Mouse (Mus musculus) gastrocnemius, adult 2 months (tissue): Measurements from ENCODE around the gene Grb7. TPM values are rescaled to one million over a fixed set of nuclear protein-coding genes. Genes with fewer than 3 reads are reported as not detected.

Source experiments
- DNase-seq: peaks from one replicate; pipeline ENCODE4 v3.0.0; 2022
- H3K27ac ChIP-seq: fragments of 200-600 bp; 2 replicates; pipeline ENCODE4 v1.8.1; 2022; ENCODE audit warnings: mild to moderate bottlenecking
- H3K4me3 ChIP-seq: fragments of 200-600 bp; 2 replicates; pipeline ENCODE4 v1.8.1; 2022; ENCODE audit warnings: mild to moderate bottlenecking, moderate library complexity
- CTCF ChIP-seq: fragments of 200-600 bp; IDR thresholded peaks from 2 replicates; pipeline ENCODE4 v1.8.1; 2022; ENCODE audit warnings: antibody characterized with exemption, mild to moderate bottlenecking, moderate library complexity
- intact Hi-C: fragments of 180-260 bp; cut with DNase I; formaldehyde crosslinking; loops from one replicate; pipeline ENCODE4 v1.15.1; 2025
- total RNA-seq, 2 experiments: library from RNA; stranded (reverse); gene quantifications; 2 replicates each; pipeline ENCODE4 v1.2.3; 2021

Gene Grb7
- total RNA-seq, 2 experiments from 2014 or later = not detected

- Histone ChIP-seq H3K4me3 (no peak overlapping the region), H3K27ac (no peak overlapping the region)
- DNase-seq = no peak
- intact Hi-C loops = no loop called here
- no peak for TF ChIP-seq CTCF
Observed at GRCm38 (mm10) chr11:98504926-98505325, 58.7 kb downstream of the Grb7 start.

Other genes starting within 250 kb of the Grb7 start
- 10 to 100 TPM; 14.2 to 17.1 TPM for gene Cdk12, start 243.3 kb upstream of the Grb7 start, total RNA-seq
- gene Neurod2, start 116.7 kb upstream of the Grb7 start, total RNA-seq = not detected
- gene Ppp1r1b, start 98.0 kb upstream of the Grb7 start, total RNA-seq = not detected
- 10 to 100 TPM; 11.8 to 12.1 TPM for gene Stard3, start 88.0 kb upstream of the Grb7 start, total RNA-seq
- gene Tcap, start 62.6 kb upstream of the Grb7 start, total RNA-seq = 1,000 to 10,000 TPM; 3,050 to 3,067 TPM
- 1 to 10 TPM; 1.8 to 5.9 TPM for gene Pnmt, start 59.9 kb upstream of the Grb7 start, total RNA-seq
- gene Pgap3, start 45.9 kb upstream of the Grb7 start, total RNA-seq = 1 to 10 TPM; 2.2 to 3.0 TPM
- 1 to 10 TPM; 1.6 to 1.9 TPM for gene Erbb2, start 33.9 kb upstream of the Grb7 start, total RNA-seq
- gene Mien1, start 7.4 kb upstream of the Grb7 start, total RNA-seq = 10 to 100 TPM; 30.3 to 37.4 TPM
- under 1 TPM in 1 of 2 experiments, not detected in 1; 0.22 TPM for gene Ikzf3, start 99.6 kb downstream of the Grb7 start, total RNA-seq
- not detected for gene Zpbp2, start 104.7 kb downstream of the Grb7 start, total RNA-seq
- 10 to 100 TPM; 24.5 to 25.7 TPM for gene Ormdl3, start 141.0 kb downstream of the Grb7 start, total RNA-seq
- gene Lrrc3c, start 151.9 kb downstream of the Grb7 start, total RNA-seq = not detected
- gene Gm12355, start 179.3 kb downstream of the Grb7 start, total RNA-seq = 1 to 10 TPM; 4.6 to 5.6 TPM
- 10 to 100 TPM; 17.7 to 28.8 TPM for gene Gsdma3, start 180.0 kb downstream of the Grb7 start, total RNA-seq
- gene Gsdma2, start 200.4 kb downstream of the Grb7 start, total RNA-seq = 1 to 10 TPM; 1.1 to 1.7 TPM
- gene Gsdma, start 218.0 kb downstream of the Grb7 start, total RNA-seq = under 1 TPM; 0.33 to 0.69 TPM
- gene Psmd3, start 236.2 kb downstream of the Grb7 start, total RNA-seq = 100 to 1,000 TPM; 101 to 106 TPM